Mouse (Mus musculus): ENCODE measurements around the gene Ccr6.

DNA sequence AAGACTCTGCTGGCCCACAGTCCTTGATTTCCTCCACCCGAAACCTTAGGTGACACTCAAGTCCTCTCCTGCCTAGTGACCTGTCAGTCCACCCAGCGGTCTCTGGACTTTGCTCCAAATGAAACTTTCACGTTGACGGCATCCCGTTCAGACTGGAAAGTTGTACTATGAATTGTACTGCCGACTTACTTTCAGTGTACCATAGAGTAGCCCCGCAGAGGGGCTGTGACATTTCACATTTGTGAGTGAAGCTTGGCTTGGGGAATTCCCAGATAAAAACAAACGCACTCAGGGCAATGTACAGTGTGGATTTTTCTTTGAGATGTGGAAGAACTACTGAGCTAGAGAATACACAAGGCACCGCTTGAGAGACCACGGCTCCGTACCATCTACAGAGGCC is 6.3 kb downstream of the Ccr6 start:
- TF ChIP-seq POLR2A (IDR thresholded peaks at IDR 0.05; ENCODE audit: insufficient read depth, low read depth, low read length) (no peak), CTCF (IDR thresholded peaks at IDR 0.05; ENCODE audit: insufficient read depth, low read depth, low read length) (no peak)
